Mouse (Mus musculus): Measurements from ENCODE around the gene Mosmo. TPM values are rescaled to one million over a fixed set of nuclear protein-coding genes. Genes with fewer than 3 reads are reported as not detected.

Mosmo gene
- polyA plus RNA-seq, 1 experiment from 2014 or later, result 16.6 TPM

DNA sequence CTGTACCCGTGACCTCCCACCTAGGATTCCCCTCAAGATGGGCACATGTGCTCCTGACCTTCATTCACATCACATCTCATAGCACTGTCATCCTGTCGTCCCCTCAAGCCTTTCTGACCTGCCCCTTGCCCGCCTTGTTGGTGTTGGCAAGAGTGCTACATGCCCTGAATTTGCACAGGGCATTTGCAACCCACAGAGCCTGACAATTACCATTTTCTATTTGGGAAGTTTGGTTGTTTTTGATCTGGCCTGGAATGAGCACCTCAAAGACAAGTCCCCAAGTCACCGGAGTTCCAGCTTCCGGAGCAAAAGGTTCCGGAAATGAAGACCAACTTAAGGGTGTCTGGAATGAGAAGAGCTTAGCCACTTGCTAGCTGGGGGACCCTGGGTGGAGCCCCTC, 61.6 kb downstream of the Mosmo start, which contains the start of gene Vwa3a:
Gene Vwa3a (plus strand): TSS at position 301 of the 400 bp plus-strand sequence.
- ATAC-seq (ENCODE audit: low FRiP score) (no peak), DNase-seq (ENCODE audit: low spot score) (no peak)
- no peaks in the 10 kb centered on the region for H3K4me1 ChIP-seq (replicated peaks; ENCODE audit: control insufficient read depth, insufficient read depth, low read length)
- H3K4me2 ChIP-seq (replicated peaks; ENCODE audit: low read depth, low read length), result no peak within 1 kb of the TSS
- H3K36me3 ChIP-seq (ENCODE audit: control insufficient read depth, insufficient read depth, low read length), result no peaks in the 10 kb centered on the region
- H3K9me3 ChIP-seq (ENCODE audit: control insufficient read depth, low read length), result no peaks in the 10 kb centered on the region
- WGBS, result 80% methylated on average over 6 of the region's 6 CpGs
- H3K9ac ChIP-seq (ENCODE audit: low read depth, low read length), result no peak within 1 kb of the TSS
- no peaks in the 10 kb centered on the region for H3K27me3 ChIP-seq (ENCODE audit: control insufficient read depth, insufficient read depth, low read length)
- H3K4me3 ChIP-seq (ENCODE audit: low read depth, low read length), result no peak within 1 kb of the TSS
- H3K27ac ChIP-seq (ENCODE audit: low read depth, low read length), result no peak within 1 kb of the TSS

DNA sequence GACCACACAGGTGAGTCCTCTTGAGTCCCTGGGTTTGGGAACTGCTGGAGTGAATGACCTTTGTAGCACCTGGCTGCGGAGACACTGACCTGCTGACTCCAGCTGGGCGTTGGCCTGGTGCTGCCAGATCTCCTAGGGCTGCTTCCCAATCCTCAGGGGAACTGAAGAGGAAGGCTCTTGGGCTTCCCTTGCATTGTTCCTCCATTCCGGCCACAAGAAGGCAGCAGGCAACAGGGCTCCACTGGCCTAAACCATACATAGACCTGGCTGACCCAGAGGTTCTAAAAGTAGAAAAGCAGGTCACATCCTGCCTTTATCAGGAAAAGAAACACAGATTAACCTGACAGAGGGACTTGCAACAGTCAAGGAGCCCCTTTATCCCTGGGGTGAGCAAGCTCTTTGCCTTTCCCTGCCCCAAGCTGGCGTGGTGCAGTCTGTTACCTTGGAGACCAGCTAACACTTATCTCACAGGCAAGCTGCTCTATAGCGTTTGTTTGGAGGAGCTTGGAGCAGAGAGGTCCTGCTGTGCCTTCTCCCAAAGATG, 62.2 kb downstream of the Mosmo start:
- no peak for DNase-seq (ENCODE audit: low spot score)
- ATAC-seq (ENCODE audit: low FRiP score), result peak; percentile 33; the same call in 1 of the 2 replicates
- 3% methylated on average over 5 of the region's 5 CpGs for WGBS
- H3K4me1 ChIP-seq (replicated peaks; ENCODE audit: control insufficient read depth, insufficient read depth, low read length), result no peaks in the 10 kb centered on the region
- H3K27me3 ChIP-seq (ENCODE audit: control insufficient read depth, insufficient read depth, low read length), result no peaks in the 10 kb centered on the region
- no peak overlapping the region for H3K4me2 ChIP-seq (replicated peaks; ENCODE audit: low read depth, low read length)
- no peak overlapping the region for H3K9ac ChIP-seq (ENCODE audit: low read depth, low read length)
- H3K9me3 ChIP-seq (ENCODE audit: control insufficient read depth, low read length), result no peaks in the 10 kb centered on the region
- no peaks in the 10 kb centered on the region for H3K36me3 ChIP-seq (ENCODE audit: control insufficient read depth, insufficient read depth, low read length)
- no peak overlapping the region for H3K27ac ChIP-seq (ENCODE audit: low read depth, low read length)
- H3K4me3 ChIP-seq (ENCODE audit: low read depth, low read length), result no peak overlapping the region

DNA sequence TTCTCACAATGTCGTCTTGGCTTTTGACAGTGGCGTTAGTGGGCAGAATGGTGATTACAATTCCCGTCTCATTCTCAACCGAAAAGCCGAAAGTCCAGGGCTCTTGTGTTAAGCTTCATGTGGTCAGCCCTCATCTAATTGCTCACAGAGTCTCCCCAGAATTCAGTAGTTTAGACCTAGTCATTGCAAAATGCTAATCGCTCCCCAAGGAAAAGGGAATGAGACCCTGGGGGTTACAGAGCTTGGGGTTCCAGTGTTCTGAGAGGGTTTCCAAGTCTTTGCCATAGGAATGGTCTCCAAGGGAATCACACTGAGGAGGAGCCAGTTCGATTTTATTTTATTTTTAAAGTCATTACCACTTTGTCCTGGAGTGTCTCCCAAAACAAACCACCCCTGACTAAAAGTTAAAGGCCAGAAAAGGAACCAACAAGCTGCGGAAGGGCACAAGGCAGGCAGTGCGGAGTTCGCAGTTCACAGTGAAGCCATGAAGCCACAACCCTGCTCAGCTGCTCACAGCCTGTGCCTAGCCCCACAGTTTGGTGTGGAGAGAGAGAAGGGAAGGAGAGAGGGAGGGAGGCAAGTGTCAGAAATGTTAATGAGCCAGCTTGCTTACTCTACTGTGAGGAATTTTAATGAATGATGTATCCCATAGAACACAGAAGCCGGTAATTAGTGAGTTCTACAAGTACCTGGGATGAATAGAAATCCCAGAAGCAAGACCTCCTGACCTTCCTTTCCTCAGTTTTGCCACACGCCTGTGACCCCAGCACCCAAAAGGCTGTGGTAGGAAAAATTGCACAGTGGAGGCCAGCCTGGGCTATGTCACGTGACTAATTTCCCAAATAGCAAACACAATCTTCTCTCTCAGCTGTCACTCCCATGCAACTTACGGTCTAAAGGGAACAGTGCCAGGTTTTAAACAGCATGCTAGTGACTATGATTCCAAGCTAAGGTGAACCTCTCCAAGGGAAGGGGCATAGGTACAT, 66.2 kb downstream of the Mosmo start:
- no peaks in the 10 kb centered on the region for H3K27me3 ChIP-seq (ENCODE audit: control insufficient read depth, insufficient read depth, low read length)
- no peak for ATAC-seq (ENCODE audit: low FRiP score)

DNA sequence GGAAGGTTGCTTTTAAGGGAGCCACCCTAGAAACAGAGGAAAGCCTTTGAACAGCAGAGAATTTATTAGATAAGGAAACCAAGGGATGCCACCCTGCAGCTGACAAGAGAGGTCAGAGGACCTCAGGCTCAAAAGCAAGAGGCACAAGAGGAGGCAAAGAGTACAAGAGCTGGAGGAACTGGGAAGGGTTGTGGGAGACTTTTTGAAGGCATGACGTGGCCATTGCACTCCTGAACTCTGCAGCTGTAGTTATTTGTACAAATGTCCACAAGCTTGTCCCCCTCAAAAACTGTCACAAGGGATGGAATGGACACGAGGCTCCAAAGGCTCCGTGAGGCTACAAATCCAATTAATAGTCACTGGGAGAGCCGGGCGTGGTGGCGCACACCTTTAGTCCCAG, 67.2 kb downstream of the Mosmo start:
- Histone ChIP-seq H3K4me1 (replicated peaks; ENCODE audit: control insufficient read depth, insufficient read depth, low read length) (no peaks in the 10 kb centered on the region), H3K27ac (ENCODE audit: low read depth, low read length) (no peak overlapping the region), H3K9ac (ENCODE audit: low read depth, low read length) (no peak overlapping the region), H3K36me3 (ENCODE audit: control insufficient read depth, insufficient read depth, low read length) (no peaks in the 10 kb centered on the region), H3K4me2 (replicated peaks; ENCODE audit: low read depth, low read length) (no peak overlapping the region), H3K9me3 (ENCODE audit: control insufficient read depth, low read length) (no peaks in the 10 kb centered on the region), H3K27me3 (ENCODE audit: control insufficient read depth, insufficient read depth, low read length) (no peaks in the 10 kb centered on the region), H3K4me3 (ENCODE audit: low read depth, low read length) (no peak overlapping the region)
- 93% methylated on average over 6 of the region's 6 CpGs for WGBS
- no peak for ATAC-seq (ENCODE audit: low FRiP score)
- no peak for DNase-seq (ENCODE audit: low spot score)

More for the DNA sequence above, 66.2 kb downstream of the Mosmo start:
- no peak for DNase-seq (ENCODE audit: low spot score)
- no peak overlapping the region for H3K27ac ChIP-seq (ENCODE audit: low read depth, low read length)
- H3K36me3 ChIP-seq (ENCODE audit: control insufficient read depth, insufficient read depth, low read length), result no peaks in the 10 kb centered on the region
- no peaks in the 10 kb centered on the region for H3K9me3 ChIP-seq (ENCODE audit: control insufficient read depth, low read length)
- H3K9ac ChIP-seq (ENCODE audit: low read depth, low read length), result no peak overlapping the region
- H3K4me2 ChIP-seq (replicated peaks; ENCODE audit: low read depth, low read length), result no peak overlapping the region
- H3K4me1 ChIP-seq (replicated peaks; ENCODE audit: control insufficient read depth, insufficient read depth, low read length), result no peaks in the 10 kb centered on the region
- no peak overlapping the region for H3K4me3 ChIP-seq (ENCODE audit: low read depth, low read length)
- WGBS, result 76% methylated on average over 14 of the region's 14 CpGs

DNA sequence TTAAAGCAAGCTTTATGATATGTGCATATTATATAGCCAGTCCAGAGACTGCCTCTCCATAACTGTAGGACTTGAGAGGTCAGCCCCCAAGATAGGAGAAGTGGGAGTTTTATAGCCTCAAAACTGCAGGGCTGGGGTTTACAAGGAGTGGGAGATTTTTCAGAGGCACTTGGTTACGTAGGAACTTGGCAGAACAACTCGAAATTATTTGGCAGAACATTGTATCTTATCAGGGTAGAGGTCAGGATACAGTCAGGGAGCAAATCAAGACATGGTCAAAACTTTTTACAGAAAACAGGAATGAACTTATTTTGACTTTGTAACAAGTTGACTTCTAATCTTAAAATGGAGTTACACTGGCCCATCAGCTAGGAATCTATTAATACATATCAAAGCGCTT, 68.6 kb downstream of the Mosmo start:
- 80% methylated on average over 3 of the region's 3 CpGs for WGBS
- Histone ChIP-seq H3K36me3 (ENCODE audit: control insufficient read depth, insufficient read depth, low read length) (no peaks in the 10 kb centered on the region), H3K4me3 (ENCODE audit: low read depth, low read length) (no peak overlapping the region), H3K4me2 (replicated peaks; ENCODE audit: low read depth, low read length) (no peak overlapping the region), H3K9me3 (ENCODE audit: control insufficient read depth, low read length) (no peaks in the 10 kb centered on the region), H3K27ac (ENCODE audit: low read depth, low read length) (no peak overlapping the region), H3K27me3 (ENCODE audit: control insufficient read depth, insufficient read depth, low read length) (no peaks in the 10 kb centered on the region), H3K9ac (ENCODE audit: low read depth, low read length) (no peak overlapping the region), H3K4me1 (replicated peaks; ENCODE audit: control insufficient read depth, insufficient read depth, low read length) (no peaks in the 10 kb centered on the region)
- ATAC-seq (ENCODE audit: low FRiP score) (no peak), DNase-seq (ENCODE audit: low spot score) (no peak)

DNA sequence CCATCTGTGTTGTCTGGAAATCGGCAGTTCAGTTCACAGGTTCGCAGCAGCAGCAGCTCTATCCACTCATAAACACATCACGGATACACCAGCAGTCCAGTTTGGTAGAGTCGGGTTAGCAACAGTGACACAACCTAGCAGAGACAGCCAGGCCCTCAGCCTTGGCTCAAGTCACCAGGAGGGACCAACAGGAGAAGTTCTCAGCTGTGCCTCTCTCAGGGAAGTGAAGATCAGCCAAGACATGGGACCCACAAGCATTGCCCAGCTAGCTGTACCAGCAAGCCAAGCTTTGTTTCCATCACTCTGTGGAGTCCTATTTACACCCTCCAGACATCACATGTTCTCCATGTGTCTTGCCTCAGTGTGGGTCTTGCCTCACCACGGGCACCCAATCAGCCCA, 69.4 kb downstream of the Mosmo start:
- no peak overlapping the region for H3K27ac ChIP-seq (ENCODE audit: low read depth, low read length)
- ATAC-seq (ENCODE audit: low FRiP score) (no peak), DNase-seq (ENCODE audit: low spot score) (no peak)
- H3K9me3 ChIP-seq (ENCODE audit: control insufficient read depth, low read length), result no peaks in the 10 kb centered on the region
- 88% methylated on average over 5 of the region's 5 CpGs for WGBS
- no peak overlapping the region for H3K9ac ChIP-seq (ENCODE audit: low read depth, low read length)
- H3K36me3 ChIP-seq (ENCODE audit: control insufficient read depth, insufficient read depth, low read length), result no peaks in the 10 kb centered on the region
- H3K4me2 ChIP-seq (replicated peaks; ENCODE audit: low read depth, low read length), result no peak overlapping the region
- H3K4me3 ChIP-seq (ENCODE audit: low read depth, low read length), result no peak overlapping the region
- H3K4me1 ChIP-seq (replicated peaks; ENCODE audit: control insufficient read depth, insufficient read depth, low read length), result no peaks in the 10 kb centered on the region
- no peaks in the 10 kb centered on the region for H3K27me3 ChIP-seq (ENCODE audit: control insufficient read depth, insufficient read depth, low read length)

DNA sequence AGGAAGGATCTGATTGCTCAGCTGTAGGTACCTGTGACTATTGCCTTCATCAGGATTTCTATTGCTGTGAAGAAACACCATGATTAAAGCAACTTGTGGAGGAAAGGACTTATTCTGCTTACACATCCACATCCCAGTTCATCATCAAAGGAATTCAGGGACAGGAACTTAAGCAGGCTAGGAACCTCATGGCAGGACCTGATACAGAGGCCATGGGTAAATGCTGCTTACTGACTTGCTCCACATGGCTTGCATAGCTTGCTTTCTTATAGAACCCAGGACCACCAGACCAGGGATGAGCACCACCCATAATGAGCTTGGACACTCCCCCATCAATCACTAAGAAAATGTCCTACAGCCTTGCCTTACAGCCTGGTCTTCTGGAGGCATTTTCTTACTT, 71.1 kb downstream of the Mosmo start:
- Histone ChIP-seq H3K4me1 (replicated peaks; ENCODE audit: control insufficient read depth, insufficient read depth, low read length) (no peaks in the 10 kb centered on the region), H3K27ac (ENCODE audit: low read depth, low read length) (no peak overlapping the region), H3K27me3 (ENCODE audit: control insufficient read depth, insufficient read depth, low read length) (no peaks in the 10 kb centered on the region), H3K9me3 (ENCODE audit: control insufficient read depth, low read length) (no peaks in the 10 kb centered on the region), H3K36me3 (ENCODE audit: control insufficient read depth, insufficient read depth, low read length) (no peaks in the 10 kb centered on the region), H3K9ac (ENCODE audit: low read depth, low read length) (no peak overlapping the region), H3K4me2 (replicated peaks; ENCODE audit: low read depth, low read length) (no peak overlapping the region), H3K4me3 (ENCODE audit: low read depth, low read length) (no peak overlapping the region)
- ATAC-seq (ENCODE audit: low FRiP score), result no peak
- no peak for DNase-seq (ENCODE audit: low spot score)

DNA sequence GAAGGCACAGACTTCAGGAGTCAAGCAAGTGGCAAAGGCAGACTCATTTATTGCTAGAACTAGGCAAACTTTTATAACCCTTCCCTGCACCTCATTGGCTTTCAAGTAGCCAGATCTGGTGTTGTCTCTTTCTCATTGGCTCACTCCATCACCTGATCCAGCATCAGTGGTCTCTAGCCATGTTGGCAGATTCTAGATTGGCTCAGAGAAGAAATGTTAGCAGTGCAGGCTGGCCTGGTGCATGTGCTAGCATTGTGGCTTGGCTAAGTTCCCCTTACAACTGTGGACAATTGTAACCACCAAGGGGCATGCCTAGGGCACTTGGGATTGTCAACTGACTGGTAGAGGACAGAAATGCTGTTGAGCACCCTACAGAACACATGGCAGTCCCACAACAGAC, 73.9 kb downstream of the Mosmo start:
- H3K36me3 ChIP-seq (ENCODE audit: control insufficient read depth, insufficient read depth, low read length), result no peaks in the 10 kb centered on the region
- ATAC-seq (ENCODE audit: low FRiP score) (no peak), DNase-seq (ENCODE audit: low spot score) (no peak)
- H3K4me3 ChIP-seq (ENCODE audit: low read depth, low read length), result no peak overlapping the region
- H3K4me1 ChIP-seq (replicated peaks; ENCODE audit: control insufficient read depth, insufficient read depth, low read length), result no peaks in the 10 kb centered on the region
- no peak overlapping the region for H3K4me2 ChIP-seq (replicated peaks; ENCODE audit: low read depth, low read length)
- H3K9ac ChIP-seq (ENCODE audit: low read depth, low read length), result no peak overlapping the region
- H3K27me3 ChIP-seq (ENCODE audit: control insufficient read depth, insufficient read depth, low read length), result no peaks in the 10 kb centered on the region
- H3K9me3 ChIP-seq (ENCODE audit: control insufficient read depth, low read length), result no peaks in the 10 kb centered on the region
- no peak overlapping the region for H3K27ac ChIP-seq (ENCODE audit: low read depth, low read length)

DNA sequence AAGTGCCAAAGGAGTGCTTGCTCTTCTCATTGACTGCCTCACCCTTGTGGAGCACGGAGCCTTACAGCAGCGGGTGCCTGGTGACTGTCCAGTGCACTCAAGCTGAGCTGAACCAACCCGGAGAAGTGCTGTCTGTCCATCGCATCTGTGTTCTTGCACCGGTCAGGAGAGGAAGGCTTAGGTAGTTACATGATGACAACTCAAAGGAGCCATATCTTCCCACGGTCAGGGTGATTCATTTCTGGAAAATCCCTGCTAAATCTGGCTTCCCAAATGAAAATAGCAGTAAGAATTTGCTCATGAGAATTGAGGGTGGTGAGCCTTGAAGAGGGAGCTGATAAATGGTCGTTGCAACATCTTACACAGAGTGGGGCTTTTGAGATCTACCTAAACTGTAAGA, 74.5 kb downstream of the Mosmo start:
- Histone ChIP-seq H3K4me1 (replicated peaks; ENCODE audit: control insufficient read depth, insufficient read depth, low read length) (no peaks in the 10 kb centered on the region), H3K9ac (ENCODE audit: low read depth, low read length) (no peak overlapping the region), H3K9me3 (ENCODE audit: control insufficient read depth, low read length) (no peaks in the 10 kb centered on the region), H3K4me3 (ENCODE audit: low read depth, low read length) (no peak overlapping the region), H3K4me2 (replicated peaks; ENCODE audit: low read depth, low read length) (no peak overlapping the region), H3K27ac (ENCODE audit: low read depth, low read length) (no peak overlapping the region), H3K36me3 (ENCODE audit: control insufficient read depth, insufficient read depth, low read length) (no peaks in the 10 kb centered on the region), H3K27me3 (ENCODE audit: control insufficient read depth, insufficient read depth, low read length) (no peaks in the 10 kb centered on the region)
- WGBS, result 89% methylated on average over 7 of the region's 7 CpGs
- DNase-seq (ENCODE audit: low spot score) (no peak), ATAC-seq (ENCODE audit: low FRiP score) (no peak)
